Mouse (Mus musculus) stomach, embryonic 16.5 days (tissue): ENCODE measurements at regions not wholly inside any gene's neighbourhood (a gene's known extent, or its start where the extent isn't known, plus 50 kb on each side); places are given as distances from the start of the nearest gene placed in this dataset.

Experiments used
- ATAC-seq: fragments of 200-750 bp; cut with Nextera tagmentation; 2 replicates; pipeline ENCODE4 v1.8.0; 2017; ENCODE audit warnings: moderate number of reproducible peaks, moderate TSS enrichment; ENCODE audit not compliant: insufficient read depth, low FRiP score
- H3K27ac ChIP-seq: fragments of 300-500 bp; sonication (generic); 2 replicates; pipeline ENCODE4 v1.5.1; 2014; ENCODE audit warnings: low read length
- H3K27me3 ChIP-seq: fragments of 300-500 bp; sonication (generic); 2 replicates; pipeline ENCODE4 v1.6.1; 2014; ENCODE audit warnings: low read length, control low read depth, mixed read lengths; ENCODE audit not compliant: control insufficient read depth, insufficient read depth
- H3K36me3 ChIP-seq: fragments of 300-500 bp; sonication (generic); 2 replicates; pipeline ENCODE4 v1.6.1; 2014; ENCODE audit warnings: low read length; ENCODE audit not compliant: control insufficient read depth, insufficient read depth
- H3K4me1 ChIP-seq: fragments of 300-500 bp; sonication (generic); 2 replicates; pipeline ENCODE4 v1.6.1; 2014; ENCODE audit warnings: low read length, control low read depth, mixed read lengths; ENCODE audit not compliant: control insufficient read depth, insufficient read depth
- H3K4me2 ChIP-seq: fragments of 300-500 bp; sonication (generic); 2 replicates; pipeline ENCODE4 v1.6.1; 2014; ENCODE audit warnings: low read depth, low read length, mixed read lengths
- H3K4me3 ChIP-seq: fragments of 300-500 bp; sonication (generic); replicated peaks from 2 replicates; pipeline ENCODE4 v1.5.1; 2014; ENCODE audit warnings: mild to moderate bottlenecking, low read length
- H3K9ac ChIP-seq: fragments of 300-500 bp; sonication (generic); 2 replicates; pipeline ENCODE4 v1.6.1; 2014; ENCODE audit warnings: low read length
- H3K9me3 ChIP-seq: fragments of 300-500 bp; sonication (generic); replicated peaks from 2 replicates; pipeline ENCODE4 v1.6.1; 2016; ENCODE audit warnings: low read length, control low read depth; ENCODE audit not compliant: control insufficient read depth
- WGBS: fragments of 180-500 bp; shearing (Covaris S2); extraction: QIAGEN DNeasy Blood & Tissue Kit; methylation state at CpG from one replicate; pipeline ENCODE4 v1.1.7; 2014; 5-methylcytosine and 5-hydroxymethylcytosine counted together

DNA sequence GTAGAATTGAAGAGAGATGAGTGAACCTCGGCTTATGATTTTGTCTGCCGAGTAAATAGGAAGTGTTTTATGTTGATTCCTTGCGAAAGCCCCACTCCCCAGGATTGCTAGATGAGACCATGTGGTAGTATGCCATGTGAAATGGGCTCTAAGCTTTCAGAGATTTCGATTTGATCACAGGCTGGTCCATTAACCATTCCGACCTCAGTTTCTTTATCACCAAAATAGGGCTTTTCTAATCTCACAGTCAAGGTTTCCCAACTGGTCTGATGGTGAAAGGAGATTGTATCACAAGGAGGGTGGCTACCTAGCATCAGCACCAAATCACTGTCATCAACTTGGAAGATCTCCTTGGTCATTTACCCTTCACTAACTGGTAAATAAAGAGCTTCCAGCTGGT lies 312.0 kb upstream of the Ubash3b start:
- H3K4me2 ChIP-seq, result no peak overlapping the region
- H3K9ac ChIP-seq, result no peak overlapping the region
- whole genome bisulfite sequencing, result 86% methylated on average over 5 of the region's 5 CpGs
- no peak for ATAC-seq
- no peaks in the 10 kb centered on the region for H3K27me3 ChIP-seq
- peaks cover 16% of the 10 kb centered on the region; the same call in 1 of the 2 replicates for H3K4me1 ChIP-seq
- H3K4me3 ChIP-seq, result no peak overlapping the region
- H3K9me3 ChIP-seq, result no peaks in the 10 kb centered on the region
- no peaks in the 10 kb centered on the region for H3K36me3 ChIP-seq
- H3K27ac ChIP-seq, result no peak overlapping the region

DNA sequence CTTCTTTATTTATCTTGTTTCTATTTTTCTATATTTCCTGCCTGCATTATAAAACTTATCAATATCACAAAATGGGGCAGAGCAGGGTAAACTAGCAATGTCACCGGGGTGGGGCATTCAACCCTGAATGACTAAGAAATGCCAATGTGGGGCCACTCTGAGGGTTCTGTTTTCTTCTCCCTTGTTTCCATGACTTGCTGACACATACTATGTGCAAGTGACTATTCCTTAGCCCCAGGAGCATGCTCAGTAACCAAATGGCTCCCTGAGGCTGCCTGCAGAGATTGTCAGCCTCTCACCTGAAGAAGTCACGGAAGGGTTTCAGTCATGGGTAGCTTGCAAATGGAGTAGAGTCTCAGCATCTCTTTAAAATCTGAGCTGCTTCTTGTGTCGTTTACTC lies 309.8 kb upstream of the Ubash3b start:
- no peak overlapping the region for H3K4me2 ChIP-seq
- no peaks in the 10 kb centered on the region for H3K27me3 ChIP-seq
- no peak for ATAC-seq
- H3K4me3 ChIP-seq, result no peak overlapping the region
- H3K9me3 ChIP-seq, result no peaks in the 10 kb centered on the region
- H3K36me3 ChIP-seq, result no peaks in the 10 kb centered on the region
- no peak overlapping the region for H3K9ac ChIP-seq
- H3K27ac ChIP-seq, result no peak overlapping the region
- peaks cover 16% of the 10 kb centered on the region; the same call in 1 of the 2 replicates for H3K4me1 ChIP-seq
- 85% methylated on average over 3 of the region's 3 CpGs for WGBS

DNA sequence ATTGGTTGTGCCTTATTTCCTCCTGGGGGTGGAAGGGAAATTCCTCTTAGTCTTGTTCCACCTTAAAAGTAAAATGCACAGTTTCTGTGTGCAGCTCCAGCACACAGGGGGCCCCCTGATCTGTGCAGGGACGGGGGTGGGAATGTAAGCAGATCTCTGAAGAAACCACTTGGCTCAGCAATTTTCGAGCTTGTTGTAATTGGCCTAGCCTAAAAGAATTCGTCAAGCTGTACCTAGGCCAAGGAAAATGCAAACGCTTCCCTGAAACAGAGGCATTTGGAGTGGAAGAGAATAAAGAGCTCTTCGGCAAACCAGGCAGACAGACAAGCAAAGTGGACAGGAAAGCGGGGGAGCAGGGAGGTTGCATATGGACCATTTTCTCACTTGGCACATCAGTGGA lies 308.5 kb upstream of the Ubash3b start:
- Histone ChIP-seq H3K4me2 (no peak overlapping the region; the same call in 1 of the 2 replicates), H3K4me1 (peaks cover 13% of the 10 kb centered on the region; the same call in 1 of the 2 replicates), H3K9ac (no peak overlapping the region), H3K27me3 (no peaks in the 10 kb centered on the region), H3K9me3 (no peaks in the 10 kb centered on the region), H3K27ac (peak overlapping the region; percentile 82), H3K36me3 (no peaks in the 10 kb centered on the region), H3K4me3 (no peak overlapping the region)
- WGBS, result 32% methylated on average over 6 of the region's 6 CpGs
- ATAC-seq, result peak; percentile 58; the same call in 1 of the 2 replicates

DNA sequence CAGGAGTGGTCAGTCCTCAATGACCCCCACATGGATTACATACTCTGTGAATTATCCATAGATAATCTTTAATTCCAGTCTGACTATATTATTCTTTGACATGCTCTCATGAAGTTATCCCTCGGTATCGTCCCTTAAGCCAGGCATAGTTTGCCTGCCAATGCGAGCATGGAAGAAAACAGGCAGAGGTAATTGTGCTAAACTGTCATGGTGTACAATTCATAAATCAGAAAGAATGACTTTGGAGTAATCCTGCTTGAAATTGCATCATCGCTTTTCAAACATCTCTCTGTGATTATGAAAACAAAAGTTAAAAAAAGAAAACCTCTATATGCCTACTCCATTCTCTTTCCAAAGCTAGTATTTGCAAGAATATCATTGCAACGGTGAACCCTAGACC lies 307.9 kb upstream of the Ubash3b start:
- H3K4me3 ChIP-seq, result no peak overlapping the region
- WGBS, result 49% methylated on average over 5 of the region's 5 CpGs
- peak overlapping the region; percentile 82 for H3K27ac ChIP-seq
- H3K9ac ChIP-seq, result no peak overlapping the region
- H3K9me3 ChIP-seq, result no peaks in the 10 kb centered on the region
- H3K36me3 ChIP-seq, result no peaks in the 10 kb centered on the region
- no peak overlapping the region for H3K4me2 ChIP-seq
- H3K27me3 ChIP-seq, result no peaks in the 10 kb centered on the region
- H3K4me1 ChIP-seq, result peaks cover 7% of the 10 kb centered on the region; the same call in 1 of the 2 replicates
- no peak for ATAC-seq

DNA sequence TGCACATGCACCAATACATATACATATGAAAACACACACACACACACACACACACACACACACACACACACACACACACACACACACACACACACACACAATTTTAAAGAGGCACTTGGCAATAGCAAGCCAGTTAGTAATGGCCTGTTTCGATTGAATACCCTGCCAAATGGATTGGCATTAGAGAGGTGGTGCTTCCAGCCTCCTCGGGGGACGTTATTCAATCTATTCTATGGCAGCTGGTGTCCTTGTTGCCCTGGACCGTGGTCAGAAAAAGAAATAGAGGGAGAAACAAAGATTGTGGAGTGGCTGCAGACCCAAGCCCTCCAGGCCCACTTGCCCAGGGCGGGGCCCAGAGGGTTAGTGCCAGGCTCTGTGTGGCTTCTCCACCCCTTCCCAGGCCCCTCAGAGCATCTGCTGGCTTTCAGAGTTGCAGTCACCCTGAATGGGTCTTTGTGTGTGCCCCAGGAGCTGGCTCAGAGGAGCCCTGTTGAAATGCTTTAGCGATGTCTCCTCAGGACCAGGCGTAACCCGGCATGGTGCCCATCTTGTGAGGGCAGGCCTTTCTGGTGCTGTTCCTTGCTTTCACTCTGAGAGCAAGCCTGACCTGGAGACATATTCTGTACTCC lies 302.7 kb upstream of the Ubash3b start:
- Histone ChIP-seq H3K27me3 (no peaks in the 10 kb centered on the region), H3K9ac (no peak overlapping the region), H3K27ac (no peak overlapping the region), H3K4me2 (no peak overlapping the region), H3K4me3 (no peak overlapping the region), H3K36me3 (no peaks in the 10 kb centered on the region), H3K4me1 (no peaks in the 10 kb centered on the region), H3K9me3 (no peaks in the 10 kb centered on the region)
- 78% methylated on average over 8 of the region's 8 CpGs for WGBS
- ATAC-seq, result peak; percentile 78; the same call in 1 of the 2 replicates

DNA sequence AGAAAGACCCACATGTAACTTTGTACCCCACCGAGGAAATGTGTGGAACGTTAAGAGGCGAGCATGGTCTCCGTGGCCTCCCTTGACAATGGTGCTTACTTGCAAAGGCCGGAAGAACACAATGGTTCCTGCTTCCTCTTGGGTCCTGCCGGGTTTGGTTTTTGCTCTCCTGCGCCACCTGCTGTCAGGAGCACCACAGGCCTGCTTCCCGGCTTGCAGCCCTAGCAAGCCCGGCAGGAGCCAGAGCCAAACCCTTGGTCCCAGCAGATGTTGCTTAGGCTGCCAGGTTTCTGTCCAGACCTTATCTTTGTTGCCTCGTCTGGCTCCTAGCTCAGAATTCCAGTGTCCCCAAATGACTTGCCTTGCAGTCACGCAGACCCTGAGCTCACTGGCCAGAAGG lies 300.2 kb upstream of the Ubash3b start:
- H3K4me2 ChIP-seq, result no peak overlapping the region
- peak; percentile 73; the same call in 1 of the 2 replicates for ATAC-seq
- H3K9me3 ChIP-seq, result no peaks in the 10 kb centered on the region
- H3K27me3 ChIP-seq, result no peaks in the 10 kb centered on the region
- H3K36me3 ChIP-seq, result no peaks in the 10 kb centered on the region
- WGBS, result 18% methylated on average over 11 of the region's 11 CpGs
- H3K4me3 ChIP-seq, result no peak overlapping the region
- no peak overlapping the region for H3K27ac ChIP-seq
- H3K4me1 ChIP-seq, result no peaks in the 10 kb centered on the region
- 0 out of 2 replicates have a peak overlapping the region, but pooled peaks have one; percentile 36 for H3K9ac ChIP-seq

DNA sequence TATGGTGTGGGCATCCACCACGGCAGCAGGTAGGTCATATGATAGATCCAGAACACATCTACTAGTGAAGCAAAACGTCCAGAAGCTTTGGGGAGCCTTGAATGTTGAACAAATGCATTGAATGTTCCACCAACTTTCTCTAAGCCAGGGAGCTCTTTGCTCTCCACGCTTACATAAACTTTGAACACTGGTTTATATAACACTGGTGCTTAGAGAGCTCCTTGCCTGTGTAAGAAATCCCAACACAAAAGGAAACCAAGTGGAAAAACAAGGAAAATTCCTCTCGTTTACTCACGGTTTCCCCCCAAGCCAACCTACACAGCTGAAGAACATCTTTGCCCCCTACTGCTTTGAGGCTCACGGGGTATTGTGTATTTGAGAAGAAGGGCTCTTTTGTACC lies 299.2 kb upstream of the Ubash3b start:
- Histone ChIP-seq H3K4me3 (no peak overlapping the region), H3K36me3 (no peaks in the 10 kb centered on the region), H3K4me1 (no peaks in the 10 kb centered on the region), H3K27ac (no peak overlapping the region; the same call in 1 of the 2 replicates), H3K4me2 (no peak overlapping the region), H3K27me3 (no peaks in the 10 kb centered on the region), H3K9ac (no peak overlapping the region), H3K9me3 (no peaks in the 10 kb centered on the region)
- WGBS, result 60% methylated on average over 6 of the region's 6 CpGs
- ATAC-seq, result no peak

DNA sequence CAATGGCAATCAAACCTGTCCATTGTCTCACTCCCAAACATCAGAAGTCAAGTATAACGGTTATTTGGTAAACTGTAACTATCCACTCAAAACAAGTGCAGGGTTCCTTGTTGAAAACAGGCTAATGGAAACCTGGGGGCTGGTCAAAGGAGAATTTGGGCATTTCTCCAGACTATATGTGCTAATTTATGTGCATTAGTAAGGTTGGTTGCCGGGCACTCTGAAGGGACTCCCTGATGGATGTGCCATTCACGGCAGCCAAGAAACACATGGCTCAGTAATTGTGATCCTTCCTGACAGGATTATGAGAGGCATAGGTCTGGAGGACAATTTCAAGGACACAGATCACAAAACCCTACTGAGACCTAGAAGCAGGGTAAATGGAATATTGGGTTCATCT lies 295.5 kb upstream of the Ubash3b start:
- H3K9ac ChIP-seq, result no peak overlapping the region
- no peaks in the 10 kb centered on the region for H3K27me3 ChIP-seq
- 69% methylated on average over 3 of the region's 3 CpGs for WGBS
- H3K4me2 ChIP-seq, result no peak overlapping the region
- no peaks in the 10 kb centered on the region for H3K36me3 ChIP-seq
- H3K9me3 ChIP-seq, result no peaks in the 10 kb centered on the region
- no peak for ATAC-seq
- H3K4me3 ChIP-seq, result no peak overlapping the region
- H3K27ac ChIP-seq, result no peak overlapping the region
- no peaks in the 10 kb centered on the region for H3K4me1 ChIP-seq

DNA sequence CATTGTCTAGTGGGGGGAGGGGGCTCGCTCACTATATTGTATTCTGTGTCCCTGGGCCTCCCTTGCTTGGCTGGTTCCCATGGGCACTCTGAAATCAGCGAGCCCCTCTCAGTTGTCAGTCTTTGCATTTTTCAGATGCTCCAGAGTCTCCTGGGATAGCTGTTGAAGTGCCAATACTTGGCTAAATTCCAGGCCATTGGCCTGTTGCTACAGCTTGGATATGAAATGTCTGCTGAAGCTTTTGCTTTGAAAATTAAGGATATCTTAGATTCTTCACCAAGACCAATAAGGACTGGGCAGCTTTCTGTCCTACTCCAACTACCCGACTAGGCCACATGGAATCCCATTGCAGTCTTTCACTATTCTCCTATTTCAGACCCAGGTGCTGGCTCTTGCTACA lies 290.2 kb upstream of the Ubash3b start:
- H3K4me2 ChIP-seq, result no peak overlapping the region
- H3K36me3 ChIP-seq, result no peaks in the 10 kb centered on the region
- no peak for ATAC-seq
- 77% methylated on average over 3 of the region's 3 CpGs for WGBS
- H3K9me3 ChIP-seq, result no peaks in the 10 kb centered on the region
- peaks cover 6% of the 10 kb centered on the region for H3K4me1 ChIP-seq
- no peaks in the 10 kb centered on the region for H3K27me3 ChIP-seq
- no peak overlapping the region for H3K27ac ChIP-seq
- no peak overlapping the region for H3K9ac ChIP-seq
- H3K4me3 ChIP-seq, result no peak overlapping the region
